Mouse (Mus musculus) olfactory bulb, adult 2 months (tissue): Measurements from ENCODE around the gene Itpkb. TPM values are rescaled to one million over a fixed set of nuclear protein-coding genes. Genes with fewer than 3 reads are reported as not detected.

ENCODE experiments used
- H3K27ac ChIP-seq: fragments of 200-500 bp; 2 replicates; pipeline ENCODE4 v1.5.1; 2012; ENCODE audit warnings: low read depth, low read length; ENCODE audit not compliant: insufficient read depth
- H3K4me1 ChIP-seq: fragments of 200-500 bp; 2 replicates; pipeline ENCODE4 v1.6.1; 2012; ENCODE audit warnings: low read length; ENCODE audit not compliant: control insufficient read depth, insufficient read depth
- H3K4me3 ChIP-seq: fragments of 200-500 bp; 2 replicates; pipeline ENCODE4 v1.5.1; 2012; ENCODE audit warnings: mild to moderate bottlenecking, low read depth, low read length, moderate library complexity; ENCODE audit not compliant: insufficient read depth
- CTCF ChIP-seq: fragments of 200-500 bp; IDR thresholded peaks from 2 replicates; pipeline ENCODE4 v1.5.1; 2012; ENCODE audit warnings: low read depth, mild to moderate bottlenecking, low read length, moderate library complexity; ENCODE audit not compliant: insufficient read depth
- POLR2A ChIP-seq: fragments of 200-500 bp; IDR thresholded peaks from 2 replicates; pipeline ENCODE4 v1.6.1; 2012; ENCODE audit warnings: mild to moderate bottlenecking, low read depth, low read length, moderate library complexity; ENCODE audit not compliant: insufficient read depth
- WGBS: fragments of 180-500 bp; shearing (Covaris S2); methylation state at CpG from one replicate; pipeline ENCODE4 v1.1.7; 2018; 5-methylcytosine and 5-hydroxymethylcytosine counted together
- polyA plus RNA-seq: library from polyadenylated mRNA; stranded (reverse); fragments of >200 nt; gene quantifications from 2 replicates; pipeline ENCODE4 v1.2.4, GENCODE M21; 2012; ENCODE audit warnings: low replicate concordance; ENCODE audit not compliant: missing spikeins, insufficient read depth, insufficient read length

The Itpkb gene
- polyA plus RNA-seq, 1 experiment, result 86.9 TPM

GRCm38 (mm10) chr1:180349090-180349489 lies 18.8 kb downstream of the Itpkb start:
- Histone ChIP-seq H3K4me3 (no peak overlapping the region), H3K4me1 (peaks cover 5% of the 10 kb centered on the region; the same call in 1 of the 2 replicates), H3K27ac (no peak overlapping the region)
- TF ChIP-seq POLR2A (no peak), CTCF (no peak)

- WGBS, result 73% methylated on average over 3 of the region's 3 CpGs
Observed at GRCm38 (mm10) chr1:180352258-180352657, 22.0 kb downstream of the Itpkb start.

GRCm38 (mm10) chr1:180354129-180354528 lies 23.8 kb downstream of the Itpkb start:
- peaks cover 15% of the 10 kb centered on the region for H3K4me1 ChIP-seq
- 73% methylated on average over 4 of the region's 4 CpGs for WGBS
- H3K4me3 ChIP-seq, result no peak overlapping the region
- no peak overlapping the region for H3K27ac ChIP-seq
- TF ChIP-seq POLR2A (no peak), CTCF (no peak)

More at GRCm38 (mm10) chr1:180352258-180352657, 22.0 kb downstream of the Itpkb start:
- Histone ChIP-seq H3K4me3 (no peak overlapping the region), H3K27ac (no peak overlapping the region), H3K4me1 (peaks cover 15% of the 10 kb centered on the region)
- no peak for TF ChIP-seq CTCF
- no peak for TF ChIP-seq POLR2A

- peaks cover 15% of the 10 kb centered on the region for H3K4me1 ChIP-seq
Observed at GRCm38 (mm10) chr1:180354976-180355730, 24.9 kb downstream of the Itpkb start.

GRCm38 (mm10) chr1:180356176-180356575 lies 25.9 kb downstream of the Itpkb start:
- H3K4me3 ChIP-seq, result no peak overlapping the region
- H3K4me1 ChIP-seq, result peaks cover 15% of the 10 kb centered on the region
- WGBS, result 92% methylated on average over 4 of the region's 4 CpGs
- H3K27ac ChIP-seq, result no peak overlapping the region
- TF ChIP-seq CTCF (no peak), POLR2A (no peak)

More at GRCm38 (mm10) chr1:180354976-180355730, 24.9 kb downstream of the Itpkb start:
- no peak overlapping the region for H3K27ac ChIP-seq
- 94% methylated on average over 13 of the region's 13 CpGs for WGBS
- no peak for TF ChIP-seq CTCF
- no peak for TF ChIP-seq POLR2A
- no peak overlapping the region for H3K4me3 ChIP-seq

GRCm38 (mm10) chr1:180356857-180357256 lies 26.6 kb downstream of the Itpkb start:
- TF ChIP-seq POLR2A (no peak), CTCF (no peak)
- peaks cover 15% of the 10 kb centered on the region for H3K4me1 ChIP-seq
- H3K27ac ChIP-seq, result no peak overlapping the region
- H3K4me3 ChIP-seq, result no peak overlapping the region
- 72% methylated on average over 6 of the region's 6 CpGs for WGBS

GRCm38 (mm10) chr1:180357893-180358331 lies 27.6 kb downstream of the Itpkb start:
- TF ChIP-seq CTCF (no peak), POLR2A (no peak)
- Histone ChIP-seq H3K4me3 (no peak overlapping the region), H3K27ac (no peak overlapping the region), H3K4me1 (peaks cover 15% of the 10 kb centered on the region)
- 86% methylated on average over 7 of the region's 7 CpGs for WGBS

- Histone ChIP-seq H3K4me3 (no peak overlapping the region), H3K27ac (no peak overlapping the region), H3K4me1 (peaks cover 15% of the 10 kb centered on the region)
- no peak for TF ChIP-seq CTCF
- no peak for TF ChIP-seq POLR2A
- WGBS, result 90% methylated on average over 9 of the region's 9 CpGs
Observed at GRCm38 (mm10) chr1:180358466-180358865, 28.2 kb downstream of the Itpkb start.

GRCm38 (mm10) chr1:180359311-180359710 lies 29.0 kb downstream of the Itpkb start:
- no peak overlapping the region for H3K27ac ChIP-seq
- H3K4me3 ChIP-seq, result no peak overlapping the region
- TF ChIP-seq CTCF (no peak), POLR2A (no peak)
- 80% methylated on average over 5 of the region's 5 CpGs for WGBS
- peaks cover 15% of the 10 kb centered on the region for H3K4me1 ChIP-seq
